Mouse (Mus musculus): ENCODE measurements around the gene Lrrc8d.

GRCm38 (mm10) chr5:105776368-105776767, 76.6 kb downstream of the Lrrc8d start:
- TF ChIP-seq CTCF (IDR thresholded peaks at IDR 0.05) (no peak), EP300 (IDR thresholded peaks at IDR 0.05) (no peak)
